Mouse (Mus musculus): ENCODE measurements around the gene Gm49661.

The Gm49661 gene

DNA sequence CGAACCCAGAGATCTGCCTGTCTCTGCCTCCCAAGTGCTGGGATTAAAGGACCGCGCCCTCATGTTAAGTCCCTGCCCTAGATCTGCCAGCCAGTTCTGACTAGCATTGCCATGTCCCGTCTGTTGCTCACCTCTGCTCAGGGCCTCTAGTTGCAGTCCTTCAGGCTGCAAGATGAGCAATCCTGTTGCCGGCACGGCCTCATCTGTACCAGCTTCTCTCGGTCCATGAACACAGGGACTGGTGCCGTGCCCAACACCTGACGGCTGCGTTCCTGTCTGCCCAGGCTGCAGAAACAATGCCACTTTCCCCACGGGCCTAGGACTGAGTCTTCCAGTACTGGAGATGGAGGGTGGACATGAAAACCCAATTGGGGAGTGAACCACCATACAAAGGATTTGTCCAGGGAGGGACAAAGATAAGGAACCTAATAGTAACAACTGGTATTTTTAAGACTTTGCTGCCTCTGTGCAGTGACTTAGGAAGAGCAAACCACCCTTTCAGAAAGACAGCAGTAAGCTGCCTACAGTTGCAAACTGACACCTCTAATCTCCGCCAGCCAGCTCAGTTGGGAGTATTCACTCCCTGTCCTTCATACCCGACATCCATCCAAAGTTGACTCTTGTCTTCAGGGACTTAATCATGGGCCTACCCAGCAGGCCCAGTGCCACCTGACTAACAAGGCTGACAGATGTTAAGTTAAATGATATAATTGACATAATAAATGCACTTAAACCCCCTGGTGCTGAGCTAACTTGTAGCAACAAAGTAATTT, 1.5 kb downstream of the Gm49661 start:
- DNase-seq (ENCODE audit: low read depth) = no peak

DNA sequence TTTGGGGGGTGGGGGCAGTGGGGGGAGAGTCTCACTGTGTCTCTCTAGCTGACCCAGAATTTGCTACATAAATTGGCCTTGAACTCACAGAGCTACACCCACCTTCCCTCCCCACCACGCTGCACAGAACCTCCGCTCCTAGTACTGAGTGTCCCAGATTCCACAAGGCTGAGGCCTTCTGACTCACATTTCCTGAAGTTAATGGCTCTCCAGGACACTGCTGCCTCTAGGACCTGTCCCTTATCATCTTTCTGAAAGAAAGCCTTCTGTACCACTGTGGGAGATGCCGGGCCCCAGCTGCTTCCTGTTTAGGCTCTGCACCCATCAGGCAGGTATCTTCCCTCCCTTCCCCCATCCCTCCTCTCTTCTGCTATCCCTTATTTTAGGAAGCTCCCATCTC, 2.6 kb downstream of the Gm49661 start:
- DNase-seq (ENCODE audit: low read depth) = no peak

DNA sequence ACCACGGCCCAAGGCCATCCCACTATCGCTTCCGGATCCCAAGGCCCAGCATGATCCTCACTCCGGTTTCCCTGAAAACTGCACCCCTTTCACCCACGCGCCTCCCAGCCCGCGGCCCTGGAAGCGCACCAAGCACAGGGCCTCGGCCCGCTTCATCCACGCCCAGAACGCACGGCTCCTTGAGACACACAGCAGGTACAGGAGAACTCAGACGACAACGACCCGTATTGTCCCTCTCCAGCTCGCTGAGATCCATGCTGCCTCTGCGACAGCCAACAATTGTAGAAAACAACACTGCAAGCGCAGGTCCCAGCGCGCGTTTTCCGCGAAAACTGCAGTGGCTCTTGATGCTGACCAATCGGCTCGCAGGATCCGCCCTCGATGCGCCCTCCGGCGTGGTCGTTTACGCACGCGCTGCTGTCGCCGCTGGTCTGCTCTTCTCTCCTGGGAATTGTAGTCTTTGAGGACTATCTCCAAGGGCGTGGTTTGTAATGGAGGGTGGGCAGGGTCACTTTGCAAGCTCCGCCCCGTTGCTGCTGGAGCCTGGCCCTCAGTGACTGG, 3.4 kb downstream of the Gm49661 start:
- DNase-seq (ENCODE audit: low read depth) = peak; percentile 95

DNA sequence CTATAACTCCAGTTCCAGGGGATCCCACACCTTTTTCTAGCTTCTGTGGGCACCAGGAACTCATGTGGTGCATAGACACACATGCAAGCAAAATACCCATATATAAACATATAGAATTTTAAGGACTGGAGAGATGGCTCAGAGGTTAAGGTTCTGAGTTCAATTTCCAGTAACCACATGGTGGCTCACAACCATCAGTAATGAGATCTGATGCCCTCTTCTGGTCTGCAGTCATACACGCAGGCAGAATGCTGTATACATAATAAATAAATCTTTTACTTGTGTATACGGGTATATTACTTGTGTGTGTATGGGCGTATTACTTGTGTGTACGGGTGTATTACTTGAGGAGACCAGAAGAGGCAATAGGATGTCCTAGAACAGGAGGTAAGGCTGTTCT, 5.3 kb downstream of the Gm49661 start:
- DNase-seq (ENCODE audit: low read depth) = no peak

DNA sequence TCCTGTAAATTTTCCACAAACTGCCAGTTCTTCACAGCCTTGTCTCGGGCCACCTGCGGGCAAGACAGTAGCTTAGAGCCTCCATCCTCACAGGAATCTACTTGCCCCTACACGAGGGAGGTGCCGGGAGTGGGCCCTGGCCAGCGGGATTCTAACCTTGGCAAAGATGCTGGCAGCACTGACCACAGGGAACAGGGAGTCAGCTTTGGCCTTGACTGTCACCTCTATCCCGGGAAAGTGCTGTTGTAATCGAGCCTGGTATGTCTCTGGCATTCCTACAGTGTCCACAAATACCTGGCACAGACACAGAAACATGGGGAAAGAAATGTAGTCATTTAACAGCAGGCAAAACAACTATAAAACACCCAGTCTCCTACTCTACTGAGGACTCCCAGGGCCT, 9.4 kb downstream of the Gm49661 start:
- no peak for DNase-seq (ENCODE audit: low read depth)

DNA sequence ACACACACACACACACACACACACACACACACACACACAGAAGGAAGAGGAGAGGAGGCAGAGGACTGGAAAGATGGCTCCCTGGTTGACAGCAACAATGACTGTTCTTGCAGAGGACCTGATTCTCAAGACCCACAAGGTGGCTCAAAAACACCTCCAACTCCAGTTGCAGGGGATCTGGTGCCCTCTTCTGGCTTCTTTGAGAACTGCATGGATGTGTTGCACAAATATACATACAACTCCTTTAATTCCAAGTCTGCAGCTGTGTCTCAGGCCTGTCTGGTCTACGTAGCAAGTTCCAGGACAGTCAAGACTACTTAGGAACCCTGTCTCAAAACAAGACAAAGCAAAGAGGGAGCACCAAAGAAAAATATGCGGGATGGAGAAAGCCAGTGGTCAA, 12.5 kb downstream of the Gm49661 start:
- DNase-seq (ENCODE audit: low read depth) = no peak

DNA sequence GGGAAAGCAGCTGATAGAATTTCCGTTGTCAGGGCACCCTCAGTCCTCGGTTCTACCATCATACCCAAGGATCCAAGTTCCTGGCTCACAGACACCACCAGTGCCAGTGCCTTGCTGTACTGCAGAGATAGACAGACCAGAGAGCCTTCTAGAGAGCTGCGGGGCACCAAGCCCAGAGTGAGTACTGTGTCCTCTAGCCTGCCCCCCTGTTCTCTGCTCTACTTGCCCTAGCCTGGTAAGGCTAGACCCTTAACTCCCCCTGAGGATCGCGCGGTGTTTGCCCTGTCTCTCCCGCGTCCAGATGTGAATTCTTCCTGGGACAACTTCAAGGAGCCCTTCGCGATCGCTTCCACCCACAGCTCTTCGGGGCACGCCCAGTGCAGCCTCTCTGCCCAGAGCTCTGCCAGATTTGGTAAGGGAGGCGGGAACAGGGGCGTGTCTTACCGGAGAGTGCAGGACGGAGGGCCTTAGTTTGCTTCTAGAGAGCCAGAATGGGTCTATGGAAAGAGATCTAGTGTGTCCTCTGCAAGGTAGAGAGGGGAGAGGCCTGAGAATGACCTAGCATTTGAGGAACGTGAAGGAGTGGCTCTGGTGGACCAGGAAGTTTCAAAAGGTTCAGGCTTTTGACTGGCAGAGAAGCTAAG, 16.5 kb downstream of the Gm49661 start:
- DNase-seq (ENCODE audit: low read depth) = no peak

DNA sequence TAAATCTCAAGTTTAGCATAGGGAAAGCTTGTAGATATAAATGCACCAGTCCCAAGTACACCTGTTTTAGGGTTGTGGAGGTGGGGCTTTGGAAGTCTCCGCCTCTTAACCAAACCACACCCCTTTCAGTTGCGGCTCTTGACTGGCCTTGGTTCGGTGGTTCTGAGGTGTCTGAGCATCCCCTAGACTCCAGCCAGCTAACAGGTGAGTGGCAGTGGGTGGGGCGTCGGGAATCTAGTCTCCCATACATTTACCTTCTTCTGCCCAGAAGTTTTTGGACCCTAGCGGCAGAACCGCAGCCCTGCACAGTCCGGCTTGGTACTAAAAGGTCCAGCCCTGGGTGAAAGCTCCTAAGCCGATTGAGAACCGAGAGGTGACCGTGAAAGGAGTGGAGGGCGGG, 19.5 kb downstream of the Gm49661 start:
- DNase-seq (ENCODE audit: low read depth) = no peak

DNA sequence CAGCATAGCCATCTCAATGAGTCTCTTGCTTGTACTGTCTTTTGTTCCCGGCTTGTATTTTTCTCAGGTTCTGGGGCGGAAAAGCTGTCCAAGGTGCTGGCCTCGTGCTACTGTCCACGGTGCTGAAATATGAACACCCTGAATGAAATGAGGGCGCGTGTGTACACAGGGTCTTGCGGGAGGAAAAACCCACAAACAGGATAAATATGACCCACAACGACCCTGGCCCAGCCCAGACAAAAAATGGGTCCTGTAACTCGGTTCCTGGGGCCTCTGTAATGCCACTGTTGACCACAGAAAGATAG, 22.0 kb downstream of the Gm49661 start:
- DNase-seq (ENCODE audit: low read depth) = no peak

DNA sequence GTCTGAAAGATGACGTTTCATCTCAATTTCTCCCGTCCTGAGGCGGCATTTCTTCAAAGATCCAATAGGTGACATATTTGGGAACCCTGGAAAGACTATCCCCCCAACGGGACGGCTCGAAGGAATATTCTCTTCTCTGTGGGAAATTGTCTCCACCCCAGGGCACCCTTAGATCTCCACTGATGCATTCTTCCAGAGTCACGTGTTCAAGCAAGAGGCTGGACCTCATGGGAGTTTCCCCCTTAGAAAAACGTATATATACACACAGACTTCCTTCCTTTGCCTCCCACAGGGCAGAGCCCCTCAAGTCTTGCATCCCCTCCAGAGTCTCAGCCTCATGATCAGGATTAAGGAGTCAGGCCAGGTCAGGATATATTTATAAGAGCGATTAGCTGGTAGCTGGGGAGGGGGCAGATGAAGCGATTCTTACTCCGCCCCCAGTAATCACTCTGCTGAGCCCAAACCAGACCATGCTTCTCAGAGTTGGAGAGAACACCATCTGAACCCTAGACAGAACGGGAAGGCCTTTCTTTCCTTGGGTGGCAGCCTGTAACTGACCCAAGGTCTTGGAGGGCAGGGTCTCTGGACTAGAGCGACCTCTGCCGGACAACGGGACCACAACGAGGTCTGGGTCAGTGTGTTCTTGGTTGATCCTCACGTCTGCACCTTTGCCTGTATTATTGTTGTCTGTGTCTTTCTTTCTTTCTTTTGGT, 22.5 kb downstream of the Gm49661 start, which contains the start of gene Rtbdn:
TSS of gene Rtbdn (plus strand) at position 464 of the 713 bp plus-strand sequence.
- no peak for DNase-seq (ENCODE audit: low read depth)

DNA sequence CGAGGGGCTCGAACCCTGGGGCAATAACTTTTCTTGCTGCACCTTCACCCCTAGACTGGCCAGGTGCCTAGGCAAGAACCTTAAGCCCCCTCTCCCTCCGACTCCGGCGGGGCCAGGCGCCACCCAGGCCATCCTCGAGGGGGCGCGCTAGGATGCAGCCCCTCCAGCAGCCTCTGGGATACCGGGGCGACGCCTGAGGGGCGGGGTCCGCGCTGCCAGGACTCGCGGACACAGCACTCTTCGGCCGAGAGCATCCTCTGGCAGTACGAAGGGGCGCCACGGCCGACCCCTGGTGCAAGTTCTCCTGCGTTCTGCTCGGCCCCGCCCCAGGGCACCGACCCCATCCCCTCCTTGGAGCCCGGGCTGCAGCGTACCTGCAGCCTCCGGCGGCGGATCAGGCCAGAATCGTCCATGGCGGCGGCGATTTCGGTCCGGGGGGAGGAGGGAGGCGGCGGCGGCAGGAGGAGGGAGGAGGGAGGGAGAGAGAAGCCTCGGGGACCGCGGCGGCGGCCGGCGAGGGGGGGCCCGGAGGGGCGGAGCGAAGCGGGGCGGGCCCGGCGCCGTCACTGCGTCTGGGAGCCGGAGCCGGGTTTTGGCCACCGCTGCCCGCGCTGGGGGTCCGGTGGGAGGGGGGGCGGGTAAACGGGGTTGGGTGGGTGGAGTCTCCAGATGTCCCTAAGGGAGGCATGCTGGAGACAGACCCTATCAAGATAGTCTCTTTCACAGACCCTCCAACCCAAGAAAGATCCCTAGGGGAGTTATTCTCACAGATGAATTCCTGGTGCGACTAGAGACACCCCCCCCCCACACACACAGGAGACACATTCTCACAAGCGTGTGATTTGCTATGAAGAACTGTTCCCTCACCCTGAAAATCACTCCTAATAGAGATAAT, 23.4 kb downstream of the Gm49661 start:
- no peak for DNase-seq (ENCODE audit: low read depth)

DNA sequence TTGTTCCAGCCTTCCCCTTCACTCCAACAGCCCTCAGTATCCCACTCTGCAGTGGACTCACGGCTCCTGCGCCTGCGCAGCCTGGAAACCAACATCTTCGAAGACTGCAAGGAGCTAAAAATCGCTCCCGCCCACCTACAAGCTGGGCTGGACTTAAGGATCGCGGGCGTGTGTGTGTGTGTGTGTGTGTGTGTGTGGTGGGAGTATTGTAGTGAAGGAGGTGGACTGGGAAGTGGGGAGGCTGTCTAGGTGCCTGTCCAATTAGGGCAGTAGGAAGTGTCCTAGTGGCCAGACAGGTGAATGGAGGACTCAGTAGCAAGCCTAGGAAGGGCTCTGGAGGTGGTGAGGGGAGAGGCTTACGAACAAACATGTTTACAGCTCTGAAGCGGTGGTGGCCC, 24.0 kb downstream of the Gm49661 start:
- DNase-seq (ENCODE audit: low read depth) = no peak

DNA sequence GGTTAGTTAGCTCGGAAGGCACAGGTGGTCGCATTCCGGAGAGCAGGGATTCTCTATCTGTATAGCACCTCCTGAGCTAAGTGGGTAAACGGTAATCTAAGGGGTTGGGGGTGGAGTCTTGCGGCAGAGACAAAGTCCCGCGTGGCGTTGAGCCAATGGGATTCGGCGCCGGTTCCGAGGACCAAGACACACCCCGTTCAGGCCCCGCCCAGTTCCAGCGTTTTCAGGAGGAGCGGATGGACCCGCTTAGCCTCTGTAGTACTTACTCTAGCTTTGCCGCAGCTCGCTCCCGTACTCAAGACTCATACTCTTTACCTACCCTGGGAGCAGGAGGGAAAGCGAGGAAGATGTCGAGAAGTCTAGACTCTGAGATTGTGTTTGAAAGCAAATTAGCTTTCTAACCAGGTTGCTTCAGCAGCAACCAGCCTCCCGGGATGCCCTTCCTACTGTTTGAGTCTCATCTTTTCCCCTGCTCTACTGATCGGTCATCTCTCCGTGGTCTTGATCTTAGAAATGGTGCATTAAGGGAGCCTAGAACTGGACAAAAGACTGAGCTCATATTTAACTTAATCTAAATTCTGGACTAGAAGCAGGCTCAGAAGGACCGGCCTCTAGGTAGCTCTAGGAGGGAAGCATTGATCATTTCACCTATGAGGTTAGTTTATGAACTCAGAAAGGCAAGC, 24.6 kb downstream of the Gm49661 start:
- DNase-seq (ENCODE audit: low read depth) = no peak

DNA sequence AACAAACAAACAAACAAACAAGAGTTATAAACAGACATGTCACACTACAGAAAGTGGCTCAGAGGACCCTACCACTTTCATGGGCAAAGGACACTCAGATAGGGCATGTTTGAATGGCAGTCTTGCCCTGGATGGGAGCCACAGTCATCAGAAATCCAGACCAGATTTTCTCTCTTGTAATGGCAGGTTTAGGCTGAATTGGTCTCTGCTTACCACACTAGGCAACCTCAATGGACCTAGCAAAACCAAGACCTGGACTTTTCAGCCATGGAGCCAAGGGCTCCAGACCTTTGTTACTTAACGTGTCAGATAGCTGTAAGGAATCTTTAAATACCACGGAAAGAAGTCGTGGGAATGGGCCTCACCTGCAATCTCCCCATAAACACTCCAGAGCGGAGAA, 25.5 kb downstream of the Gm49661 start:
- no peak for DNase-seq (ENCODE audit: low read depth)

DNA sequence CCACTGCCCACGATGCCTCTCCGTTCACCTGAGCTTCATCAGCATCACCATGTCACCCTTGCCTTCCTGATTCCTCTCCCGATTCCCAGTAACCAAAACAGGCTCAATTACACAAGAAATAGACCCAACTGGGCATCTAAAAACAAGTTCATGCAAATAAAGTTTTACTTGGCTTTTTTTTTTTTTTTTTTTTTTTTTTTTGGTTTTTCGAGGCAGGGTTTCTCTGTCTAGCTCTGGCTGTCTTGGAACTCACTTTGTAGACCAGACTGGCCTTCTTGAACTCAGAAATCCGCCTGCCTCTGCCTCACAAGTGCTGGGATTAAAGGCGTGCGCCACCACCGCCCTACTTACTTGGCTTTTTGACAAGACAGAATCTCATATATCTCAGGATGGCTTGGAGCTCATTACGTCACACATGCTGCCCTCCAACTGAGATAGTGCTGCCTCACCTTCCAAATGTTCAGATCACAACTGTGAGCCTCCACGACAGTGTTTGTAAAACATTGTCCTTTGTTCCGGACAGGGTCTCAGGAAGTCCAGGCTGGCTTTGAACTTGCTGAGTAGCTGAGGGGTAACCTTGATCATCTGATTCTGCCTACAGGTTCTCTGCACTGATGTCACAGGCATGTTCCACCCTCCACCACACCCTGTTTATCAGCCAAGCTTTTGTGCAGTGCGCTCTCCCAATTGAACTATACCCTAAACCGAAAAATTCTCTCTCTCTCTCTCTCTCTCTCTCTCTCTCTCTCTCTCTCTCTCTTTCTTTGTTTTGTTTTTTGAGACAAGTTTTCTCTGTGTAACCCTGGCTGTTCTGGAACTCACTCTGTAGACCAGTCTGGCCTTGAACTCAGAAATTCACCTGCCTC, 31.4 kb downstream of the Gm49661 start:
- no peak for DNase-seq (ENCODE audit: low read depth)

DNA sequence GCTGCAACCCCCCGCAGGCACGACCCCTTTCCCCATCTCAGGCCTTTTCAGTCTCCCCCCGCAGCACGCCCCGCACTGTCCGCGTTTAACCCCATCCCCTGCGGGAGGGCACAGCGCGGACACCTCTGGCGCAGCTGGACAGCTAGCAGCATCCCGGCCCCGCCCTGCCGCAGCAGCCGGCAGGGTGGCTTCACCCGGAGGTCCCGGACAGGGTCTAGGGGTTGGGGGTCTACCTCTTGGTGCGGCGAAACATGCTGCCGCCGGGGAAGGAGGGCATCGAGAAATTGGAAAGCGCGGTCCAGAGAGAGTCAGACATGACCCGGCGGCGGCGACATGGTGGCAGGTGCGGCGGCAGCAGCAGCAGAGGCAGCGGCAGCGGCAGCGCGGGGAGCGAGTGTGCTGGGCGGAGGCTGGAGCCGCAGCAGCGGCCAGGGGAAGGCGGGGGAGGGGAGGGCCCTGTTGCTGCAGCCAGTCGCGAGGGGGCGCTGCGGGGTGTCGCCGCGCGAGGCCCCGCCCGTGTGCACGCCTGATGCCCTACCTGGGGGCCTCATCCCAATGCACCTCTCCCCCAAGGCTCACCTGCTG, 32.2 kb downstream of the Gm49661 start, which contains the start of gene Mast1:
TSS of gene Mast1 (minus strand) at position 398 of the 585 bp plus-strand sequence.
- DNase-seq (ENCODE audit: low read depth) = no peak

DNA sequence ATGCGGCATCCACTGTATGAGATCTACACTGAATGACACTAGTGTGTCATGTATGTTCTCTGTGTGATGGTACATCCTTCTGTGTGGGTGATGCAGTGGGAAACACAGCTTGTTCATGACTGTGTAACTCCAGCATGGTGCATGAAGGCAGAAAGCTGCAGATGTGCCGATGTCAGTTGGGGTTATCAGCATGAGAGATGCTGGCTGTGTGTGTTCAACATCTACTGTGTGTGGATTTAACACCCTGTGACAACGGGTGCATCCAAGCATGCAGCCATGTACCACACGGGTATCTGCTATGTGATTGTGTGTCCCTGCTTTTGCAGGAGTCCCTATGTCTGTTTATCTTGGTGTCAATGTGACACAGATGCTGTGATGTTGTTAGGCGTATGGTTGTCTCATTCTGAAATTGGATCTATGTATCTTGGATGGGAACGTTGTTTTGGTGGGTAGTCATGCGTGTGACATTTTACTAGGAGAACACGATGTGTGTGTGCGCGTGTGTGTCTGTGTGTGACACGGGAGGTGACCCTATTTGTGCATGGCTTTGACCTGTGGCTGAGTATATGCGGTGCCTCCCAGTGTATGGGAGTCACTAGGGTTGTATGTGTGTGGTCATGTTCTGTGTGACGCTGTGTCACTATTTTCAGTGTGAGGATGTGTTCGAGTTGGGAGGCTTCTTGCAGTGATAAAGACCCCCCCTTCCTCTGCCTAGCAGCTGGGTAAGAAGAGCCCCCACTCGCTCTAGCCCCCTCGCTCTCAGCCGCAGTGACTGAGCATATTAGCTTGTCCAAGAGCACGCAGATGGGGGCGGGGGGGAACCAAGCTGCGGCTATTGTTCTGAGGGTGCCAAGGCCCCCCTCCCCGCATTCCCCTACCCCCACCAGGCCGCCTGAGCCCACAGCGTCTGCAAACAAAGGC, 32.9 kb downstream of the Gm49661 start:
- DNase-seq (ENCODE audit: low read depth) = no peak

DNA sequence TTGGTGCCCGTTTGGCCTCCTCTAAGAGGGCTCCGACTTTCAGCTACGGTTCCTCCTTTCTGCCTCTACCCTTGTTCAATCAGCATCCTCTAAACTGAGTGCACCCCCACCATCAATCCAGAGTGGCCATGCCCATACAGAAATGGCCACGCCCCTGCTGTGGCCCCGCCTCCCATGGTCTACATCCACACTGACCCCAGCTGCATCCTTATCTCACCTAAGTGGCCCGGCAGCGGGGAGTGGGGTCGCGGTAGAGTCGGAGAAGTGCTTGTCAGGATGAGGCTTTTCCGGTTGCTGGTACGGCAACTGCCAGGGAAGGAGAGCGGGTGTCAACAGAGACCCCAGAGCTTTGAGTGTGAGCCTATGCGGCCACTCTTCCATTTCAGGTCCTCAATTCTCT, 33.7 kb downstream of the Gm49661 start:
- no peak for DNase-seq (ENCODE audit: low read depth)

DNA sequence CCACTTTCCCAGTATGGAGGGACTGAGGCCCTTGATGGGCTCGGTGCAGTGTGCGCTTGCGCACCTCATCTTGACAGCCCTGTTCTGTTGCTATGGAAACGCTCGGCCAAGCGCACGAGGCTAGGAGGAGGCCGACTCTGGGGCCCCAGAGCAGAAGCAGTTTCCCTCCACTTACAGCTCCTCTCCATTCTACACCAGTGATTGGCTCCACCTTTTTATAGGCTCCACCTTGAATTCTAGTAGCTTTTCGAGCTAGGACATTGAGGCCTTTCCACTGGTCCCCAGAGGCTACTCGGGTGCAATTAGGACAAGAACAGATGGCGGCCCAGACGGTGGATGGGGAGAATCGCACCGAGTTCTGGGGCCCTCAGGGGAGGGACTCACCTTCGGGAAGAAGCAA, 34.4 kb downstream of the Gm49661 start:
- no peak for DNase-seq (ENCODE audit: low read depth)
